In genomic region chr8:114855833-114856232, GRCm38 (mm10) we compare ENCODE assay signal across 16 mouse cellular contexts.
A peak's percentile ranks its signal among the peaks of the same experiment; 100 is the strongest.
DNase-seq lines count a peak whose midpoint lies in the region; ATAC-seq and TF ChIP-seq lines count a peak whose summit lies in the region.
"Had no signal": no experiment of that assay in that cellular context is flagged by ENCODE, and none has a peak within 500 bp of the region (broad histone marks: within the 10 kb centered on the region; RNA-seq: fewer than 3 reads in every experiment).

No protein-coding gene starts in this region.

- H3K27me3 ChIP-seq in hindbrain, embryonic 15.5 days, result no peaks in the 10 kb centered on the region
- no peaks in the 10 kb centered on the region for H3K27me3 ChIP-seq in hindbrain, embryonic 14.5 days (ENCODE audit: control insufficient read depth, insufficient read depth, low read length)
- H3K27me3 ChIP-seq in neural tube, embryonic 11.5 days (ENCODE audit: control insufficient read depth, insufficient read depth, low read length), result no peaks in the 10 kb centered on the region
- H3K27me3 ChIP-seq in heart, adult 2 months (ENCODE audit: control insufficient read depth, insufficient read depth, low read length), result no peaks in the 10 kb centered on the region
- H3K27me3 ChIP-seq: liver, embryonic 15.5 days had no signal

- peak overlapping the region; percentile 2; the same call in 1 of the 2 replicates for H3K4me2 ChIP-seq in hindbrain, embryonic 15.5 days
- no peak overlapping the region for H3K4me2 ChIP-seq in hindbrain, embryonic 14.5 days (replicated peaks)
- H3K4me2 ChIP-seq in neural tube, embryonic 11.5 days (ENCODE audit: low read depth), result no peak overlapping the region
- H3K4me2 ChIP-seq: heart, embryonic 11.5 days; liver, embryonic 15.5 days had no signal

- intact Hi-C loops in heart, adult 2 months (cut with DNase I), result no loop called here

- DNase-seq in hindbrain, embryonic 14.5 days (ENCODE audit: low spot score), result no peak
- peak; percentile 59 for DNase-seq in embryo, embryonic 10 days (ENCODE audit: low spot score)
- DNase-seq in embryo, embryonic 9.5 days (ENCODE audit: extremely low spot score), result peak; percentile 39
- DNase-seq in neural tube, embryonic 11.5 days (ENCODE audit: low spot score), result peak; percentile 29
- DNase-seq in heart, adult 2 months, result no peak
- DNase-seq: adrenal gland, postnatal 25 days; cerebellum, adult 2 months; gastrocnemius, postnatal 36 days; heart, postnatal 14 days; kidney, postnatal 4 days; thymus, adult 2 months had no signal

- TF ChIP-seq CTCF in heart, adult 2 months (IDR thresholded peaks at IDR 0.05), result no peak

- no peaks in the 10 kb centered on the region for H3K9me3 ChIP-seq in hindbrain, embryonic 15.5 days
- no peaks in the 10 kb centered on the region for H3K9me3 ChIP-seq in hindbrain, embryonic 14.5 days (ENCODE audit: control insufficient read depth, low read length)
- H3K9me3 ChIP-seq in neural tube, embryonic 11.5 days (ENCODE audit: control insufficient read depth, low read length), result no peaks in the 10 kb centered on the region
- H3K9me3 ChIP-seq: liver, embryonic 15.5 days had no signal

- ATAC-seq in hindbrain, embryonic 15.5 days (ENCODE audit: low FRiP score, low read depth), result no peak
- no peak for ATAC-seq in hindbrain, embryonic 14.5 days (ENCODE audit: low FRiP score)
- no peak for ATAC-seq in neural tube, embryonic 11.5 days (ENCODE audit: insufficient read depth, low FRiP score, low TSS enrichment)
- no peak for ATAC-seq in megakaryocyte progenitor cell, adult 5-6 weeks (replicated peaks; ENCODE audit: poor library complexity)
- ATAC-seq: lung, postnatal 0 days had no signal

- WGBS in hindbrain, embryonic 15.5 days, result 12% methylated on average over 7 of the region's 7 CpGs
- 12% methylated on average over 7 of the region's 7 CpGs for WGBS in hindbrain, embryonic 14.5 days
- 6% methylated on average over 7 of the region's 7 CpGs for WGBS in neural tube, embryonic 11.5 days
- WGBS in heart, adult 2 months, result 64% methylated on average over 7 of the region's 7 CpGs

- no peaks in the 10 kb centered on the region for H3K36me3 ChIP-seq in hindbrain, embryonic 15.5 days
- H3K36me3 ChIP-seq in hindbrain, embryonic 14.5 days (replicated peaks; ENCODE audit: control insufficient read depth, insufficient read depth), result no peaks in the 10 kb centered on the region
- H3K36me3 ChIP-seq in neural tube, embryonic 11.5 days (ENCODE audit: control insufficient read depth, insufficient read depth, low read length), result no peaks in the 10 kb centered on the region
- no peaks in the 10 kb centered on the region for H3K36me3 ChIP-seq in heart, adult 2 months (ENCODE audit: control insufficient read depth, insufficient read depth, low read length)
- H3K36me3 ChIP-seq: liver, embryonic 15.5 days had no signal

- H3K27ac ChIP-seq in hindbrain, embryonic 15.5 days (replicated peaks), result no peak overlapping the region
- no peak overlapping the region for H3K27ac ChIP-seq in hindbrain, embryonic 14.5 days
- no peak overlapping the region for H3K27ac ChIP-seq in neural tube, embryonic 11.5 days (ENCODE audit: low read depth, low read length)
- H3K27ac ChIP-seq in heart, adult 2 months, result no peak overlapping the region
- H3K27ac ChIP-seq: liver, embryonic 15.5 days had no signal

- no peak for TF ChIP-seq EP300 in heart, adult 2 months (IDR thresholded peaks at IDR 0.05; ENCODE audit: insufficient read depth, low read depth, low read length)

- no peak overlapping the region for H3K4me3 ChIP-seq in hindbrain, embryonic 15.5 days
- H3K4me3 ChIP-seq in hindbrain, embryonic 14.5 days (replicated peaks; ENCODE audit: low read length), result no peak overlapping the region
- no peak overlapping the region for H3K4me3 ChIP-seq in neural tube, embryonic 11.5 days (ENCODE audit: low read depth, low read length)
- H3K4me3 ChIP-seq in heart, adult 2 months, result no peak overlapping the region
- H3K4me3 ChIP-seq: liver, embryonic 15.5 days had no signal

- no peaks in the 10 kb centered on the region for H3K79me2 ChIP-seq in heart, adult 2 months (replicated peaks; ENCODE audit: control insufficient read depth, insufficient read depth, low read length)

- TF ChIP-seq POLR2A in heart, adult 2 months (IDR thresholded peaks at IDR 0.05; ENCODE audit: insufficient read depth, low read depth, low read length), result no peak

- H3K4me1 ChIP-seq in hindbrain, embryonic 15.5 days (replicated peaks), result peaks cover 8% of the 10 kb centered on the region; the same call in 1 of the 2 replicates
- peaks cover 9% of the 10 kb centered on the region for H3K4me1 ChIP-seq in hindbrain, embryonic 14.5 days (replicated peaks; ENCODE audit: control insufficient read depth, insufficient read depth, low read length)
- H3K4me1 ChIP-seq in neural tube, embryonic 11.5 days (ENCODE audit: control insufficient read depth, insufficient read depth, low read length), result peaks cover 4% of the 10 kb centered on the region; the same call in 1 of the 2 replicates
- H3K4me1 ChIP-seq in heart, adult 2 months (ENCODE audit: control insufficient read depth, insufficient read depth, low read length), result no peaks in the 10 kb centered on the region
- H3K4me1 ChIP-seq: liver, embryonic 15.5 days had no signal

- no peak overlapping the region for H3K9ac ChIP-seq in hindbrain, embryonic 15.5 days
- no peak overlapping the region for H3K9ac ChIP-seq in hindbrain, embryonic 14.5 days
- no peak overlapping the region for H3K9ac ChIP-seq in neural tube, embryonic 11.5 days (ENCODE audit: low read length)
- H3K9ac ChIP-seq in heart, adult 2 months (ENCODE audit: low read depth, low read length), result no peak overlapping the region
- H3K9ac ChIP-seq: liver, embryonic 15.5 days had no signal

Comparison
In these comparisons a context has a peak if more than half of its experiments do, and no peak if none do; other contexts are left out.
1. DNase-seq: peak in embryo, embryonic 10 days (single experiment), embryo, embryonic 9.5 days (single experiment) and neural tube, embryonic 11.5 days (single experiment); none in hindbrain, embryonic 14.5 days (single experiment) and heart, adult 2 months (0 of 2).